In genomic region chr1:182764541-182765281, GRCm38 (mm10) we compare ENCODE assay signal across 7 mouse cellular contexts. TPM values are rescaled to one million over a fixed set of nuclear protein-coding genes. Genes with fewer than 3 reads are reported as not detected.
A peak's percentile ranks its signal among the peaks of the same experiment; 100 is the strongest.
DNase-seq lines count a peak whose midpoint lies in the region; ATAC-seq and TF ChIP-seq lines count a peak whose summit lies in the region.

No protein-coding gene starts in this region.

- H3K79me3 ChIP-seq in C2C12 (ENCODE audit: low read depth): no peaks in the 10 kb centered on the region

- peak; percentile 88 for ATAC-seq in hindbrain, embryonic 12.5 days (ENCODE audit: low FRiP score)
- peak; percentile 61 for ATAC-seq in limb, embryonic 14.5 days (ENCODE audit: low FRiP score, low read depth)

- peak; percentile 6 for DNase-seq in A20 (ENCODE audit: low read depth, low spot score)
- DNase-seq in embryo, embryonic 9.5 days (ENCODE audit: extremely low spot score): peak; percentile 67
- peak; percentile 47 for DNase-seq in limb, embryonic 14.5 days (ENCODE audit: low spot score)
- DNase-seq in retina, postnatal 7 days (ENCODE audit: low read depth, low spot score): peak; percentile 28
- no peak for DNase-seq in urinary bladder, postnatal 36 days (ENCODE audit: low spot score in 2 of 2)

- no peak overlapping the region for H3K4me3 ChIP-seq in C2C12 (ENCODE audit: insufficient read depth, poor library complexity, severe bottlenecking)
- H3K4me3 ChIP-seq in hindbrain, embryonic 12.5 days: peak overlapping the region; percentile 68
- peak overlapping the region; percentile 64 for H3K4me3 ChIP-seq in limb, embryonic 14.5 days (replicated peaks; ENCODE audit: low read length)

- H3K9ac ChIP-seq in hindbrain, embryonic 12.5 days: peak overlapping the region; percentile 73
- peak overlapping the region; percentile 55 for H3K9ac ChIP-seq in limb, embryonic 14.5 days (ENCODE audit: low read depth, low read length, severe bottlenecking)

- H3K79me2 ChIP-seq in C2C12 (ENCODE audit: control insufficient read depth, insufficient read depth): no peaks in the 10 kb centered on the region

- peak overlapping the region; percentile 87 for H3K27ac ChIP-seq in hindbrain, embryonic 12.5 days
- no peak overlapping the region for H3K27ac ChIP-seq in limb, embryonic 14.5 days (replicated peaks; ENCODE audit: low read depth, low read length)

- peaks cover 23% of the 10 kb centered on the region for H3K27me3 ChIP-seq in C2C12 (ENCODE audit: control insufficient read depth, insufficient read depth, insufficient read length)
- peaks cover 18% of the 10 kb centered on the region for H3K27me3 ChIP-seq in hindbrain, embryonic 12.5 days
- H3K27me3 ChIP-seq in limb, embryonic 14.5 days (ENCODE audit: control insufficient read depth, insufficient read depth, low read length): peaks cover 18% of the 10 kb centered on the region

- H3K36me3 ChIP-seq in C2C12 (ENCODE audit: control insufficient read depth, insufficient read depth): no peaks in the 10 kb centered on the region
- H3K36me3 ChIP-seq in hindbrain, embryonic 12.5 days: no peaks in the 10 kb centered on the region
- no peaks in the 10 kb centered on the region for H3K36me3 ChIP-seq in limb, embryonic 14.5 days (ENCODE audit: control insufficient read depth, insufficient read depth, low read length)

- TF ChIP-seq POLR2A in limb, embryonic 14.5 days (IDR thresholded peaks at IDR 0.05; ENCODE audit: borderline replicate concordance, extremely low read depth, insufficient read depth, insufficient read length): no peak

- peaks cover 18% of the 10 kb centered on the region for H3K4me1 ChIP-seq in hindbrain, embryonic 12.5 days
- no peaks in the 10 kb centered on the region for H3K4me1 ChIP-seq in limb, embryonic 14.5 days (ENCODE audit: control insufficient read depth, insufficient read depth, low read length)

- WGBS in hindbrain, embryonic 12.5 days: 2% methylated on average over 27 of the region's 27 CpGs
- WGBS in limb, embryonic 14.5 days: 3% methylated on average over 23 of the region's 27 CpGs

- H3K9me3 ChIP-seq in hindbrain, embryonic 12.5 days (replicated peaks): no peaks in the 10 kb centered on the region
- H3K9me3 ChIP-seq in limb, embryonic 14.5 days (ENCODE audit: control insufficient read depth, low read length): no peaks in the 10 kb centered on the region

- peak overlapping the region; percentile 82 for H3K4me2 ChIP-seq in hindbrain, embryonic 12.5 days (replicated peaks)
- peak overlapping the region; percentile 89 for H3K4me2 ChIP-seq in limb, embryonic 14.5 days (replicated peaks; ENCODE audit: low read depth, low read length, severe bottlenecking)

- no peak overlapping the region for H3ac ChIP-seq in C2C12 (ENCODE audit: control insufficient read depth, insufficient read length, low read depth)

- TF ChIP-seq CTCF in C2C12 (IDR thresholded peaks at IDR 0.05; ENCODE audit: control insufficient read depth, insufficient read depth, insufficient read length): no peak

TF ChIP-seq in C2C12, 6 proteins besides CTCF, POLR2A, EP300 and RAD21:
- no peak for TF ChIP-seq CEBPB (IDR thresholded peaks at IDR 0.05; ENCODE audit: low read depth)
- TF ChIP-seq MYOG (IDR thresholded peaks at IDR 0.05; ENCODE audit: control insufficient read depth, extremely low read depth, insufficient read length): no peak
- no peak for TF ChIP-seq FOSL1 (IDR thresholded peaks at IDR 0.05; ENCODE audit: insufficient read depth, low read length, poor library complexity, severe bottlenecking)
- TF ChIP-seq USF1 (IDR thresholded peaks at IDR 0.05; ENCODE audit: low read depth): no peak
- TF ChIP-seq MAX (IDR thresholded peaks at IDR 0.05): no peak
- peak; percentile 28 for TF ChIP-seq MYOD1 (IDR thresholded peaks at IDR 0.05; ENCODE audit: control insufficient read depth, insufficient read length, low read depth)

RNA-seq across cellular contexts. Expression of gene Susd4, which starts 1.1 kb away (rescaled TPM):
- polyA plus RNA-seq in C2C12 (2012; fragmentation: generic; extraction: Trizol): 0.07 TPM
- 35.1 and 36.6 TPM in 2 replicates for polyA plus RNA-seq in hindbrain, embryonic 12.5 days (2016; fragmentation: Nextera tagmentation; extraction: Ambion mirVana)
- polyA plus RNA-seq in limb, embryonic 14.5 days (2012; rRNA removed): 14.0 and 16.7 TPM in 2 replicates
- 17.7 and 18.7 TPM in 2 replicates for polyA plus RNA-seq in limb, embryonic 14.5 days (2014; fragmentation: Nextera tagmentation; extraction: Ambion mirVana)

RNA-seq across cellular contexts. Expression of gene Ccdc185, which starts 15.7 kb away (rescaled TPM):
- not detected for polyA plus RNA-seq in C2C12 (2012; fragmentation: generic; extraction: Trizol)
- not detected in 2 replicates for polyA plus RNA-seq in hindbrain, embryonic 12.5 days (2016; fragmentation: Nextera tagmentation; extraction: Ambion mirVana)
- polyA plus RNA-seq in limb, embryonic 14.5 days (2012; rRNA removed): not detected in 2 replicates
- polyA plus RNA-seq in limb, embryonic 14.5 days (2014; fragmentation: Nextera tagmentation; extraction: Ambion mirVana): not detected in 2 replicates

Comparison
In these comparisons a context has a peak if more than half of its experiments do, and no peak if none do; other contexts are left out.
1. DNase-seq: peak in A20 (single experiment), embryo, embryonic 9.5 days (single experiment), limb, embryonic 14.5 days (single experiment) and retina, postnatal 7 days (single experiment); none in urinary bladder, postnatal 36 days (0 of 2).
2. RNA of gene Susd4, which starts 1.1 kb away (polyA plus RNA-seq): 35.1 to 36.6 TPM in hindbrain, embryonic 12.5 days and 14.0 to 18.7 TPM in limb, embryonic 14.5 days; 0.07 TPM in C2C12 (single experiment); every median in the first group is over 10 times any median in the second.